Mouse (Mus musculus) myocyte (in vitro differentiated cells): ENCODE data around the gene Asns.

ENCODE experiments used
- CEBPB ChIP-seq: IDR thresholded peaks from 2 replicates; pipeline ENCODE4 v1.6.1; 2011; ENCODE audit warnings: mild to moderate bottlenecking, moderate library complexity; ENCODE audit not compliant: poor library complexity, insufficient read depth, severe bottlenecking
- MAX ChIP-seq: IDR thresholded peaks from one replicate; pipeline ENCODE4 v1.6.1; 2011; ENCODE audit warnings: low read depth, mild to moderate bottlenecking, control low read depth
- MYOG ChIP-seq, 3 experiments: IDR thresholded peaks; one replicate each; pipeline ENCODE4 v1.6.1; 2011; ENCODE audit warnings: control low read depth in 2 of 3, low read depth in 2 of 3, mild to moderate bottlenecking in 2 of 3; ENCODE audit not compliant: insufficient read length in 2 of 3, control insufficient read depth in 1 of 3, insufficient read depth in 1 of 3
- POLR2A ChIP-seq: IDR thresholded peaks from one replicate; pipeline ENCODE4 v1.6.1; 2011; ENCODE audit warnings: low read depth, mild to moderate bottlenecking, control low read depth, moderate library complexity; ENCODE audit not compliant: insufficient read length
- SRF ChIP-seq: IDR thresholded peaks from one replicate; pipeline ENCODE4 v1.6.1; 2011; ENCODE audit warnings: low read depth; ENCODE audit not compliant: control insufficient read depth, insufficient read length
- TCF12 ChIP-seq: IDR thresholded peaks from one replicate; pipeline ENCODE4 v1.6.1; 2011; ENCODE audit warnings: mild to moderate bottlenecking, control low read depth; ENCODE audit not compliant: poor library complexity, insufficient read depth, severe bottlenecking
- TCF3 ChIP-seq: IDR thresholded peaks from one replicate; pipeline ENCODE4 v1.6.1; 2011; ENCODE audit warnings: low read depth, control low read depth; ENCODE audit not compliant: insufficient read length
- USF1 ChIP-seq: IDR thresholded peaks from one replicate; pipeline ENCODE4 v1.6.1; 2011; ENCODE audit warnings: low read depth, mild to moderate bottlenecking, control low read depth, moderate library complexity

DNA sequence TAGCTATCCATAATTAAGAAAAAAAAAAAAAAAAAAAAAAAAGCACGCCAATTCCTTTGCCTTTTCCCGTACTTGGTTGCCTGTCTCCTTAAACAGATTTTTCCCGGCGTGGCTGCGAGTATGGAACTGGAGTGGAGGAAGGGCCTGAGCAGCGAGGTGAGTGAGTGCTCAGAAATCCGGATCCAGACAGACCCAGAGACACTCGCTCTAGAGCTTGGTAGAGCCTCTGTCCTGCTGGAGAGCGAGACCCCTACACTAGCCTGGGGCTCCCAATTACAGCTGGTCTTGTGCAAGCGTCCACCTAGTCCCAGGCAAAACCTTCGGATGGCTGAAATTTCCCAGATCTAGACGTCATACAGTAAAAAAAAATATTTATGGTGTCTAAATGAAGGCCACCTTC, 603 bp downstream of the Asns start:
- no peak for TF ChIP-seq POLR2A
- TF ChIP-seq MYOG (IDR thresholded peaks at IDR 0.05; ENCODE audit: control insufficient read depth in 1 of 3, insufficient read depth in 1 of 3, insufficient read length in 2 of 3, low read depth in 2 of 3) = no peak
- TF ChIP-seq TCF12 = no peak
- TF ChIP-seq USF1 = no peak
- no peak for TF ChIP-seq MAX
- no peak for TF ChIP-seq SRF
- no peak for TF ChIP-seq TCF3
- TF ChIP-seq CEBPB = 0 out of 2 replicates have a peak, but pooled peaks have one; percentile 5
